ENCODE assay signal across 8 mouse cellular contexts in genomic region chr13:52651383-52652252, GRCm38 (mm10).
DNase-seq lines count a peak whose midpoint lies in the region; ATAC-seq and TF ChIP-seq lines count a peak whose summit lies in the region.

No protein-coding gene starts in this region.

- H3K9ac ChIP-seq in MEL (ENCODE audit: control insufficient read depth, low read depth, low read length, poor library complexity, severe bottlenecking): no peak overlapping the region
- H3K9ac ChIP-seq in hindbrain, embryonic 14.5 days: no peak overlapping the region
- no peak overlapping the region for H3K9ac ChIP-seq in neural tube, embryonic 11.5 days (ENCODE audit: low read length)

- no peaks in the 10 kb centered on the region for H3K4me1 ChIP-seq in MEL (ENCODE audit: control insufficient read depth in 1 of 2, insufficient read depth in 2 of 2, low read length in 2 of 2)
- H3K4me1 ChIP-seq in hindbrain, embryonic 14.5 days (replicated peaks; ENCODE audit: control insufficient read depth, insufficient read depth, low read length): no peaks in the 10 kb centered on the region
- H3K4me1 ChIP-seq in neural tube, embryonic 11.5 days (ENCODE audit: control insufficient read depth, insufficient read depth, low read length): peaks cover 4% of the 10 kb centered on the region; the same call in 1 of the 2 replicates

- H3K27ac ChIP-seq in MEL (ENCODE audit: control insufficient read depth, low read depth, low read length): no peak overlapping the region
- H3K27ac ChIP-seq in hindbrain, embryonic 14.5 days: no peak overlapping the region
- H3K27ac ChIP-seq in neural tube, embryonic 11.5 days (ENCODE audit: low read depth, low read length): no peak overlapping the region

- H3K4me3 ChIP-seq in MEL (ENCODE audit: control insufficient read depth in 1 of 2, insufficient read depth in 1 of 2, low read depth in 2 of 2, low read length in 2 of 2): no peak overlapping the region
- no peak overlapping the region for H3K4me3 ChIP-seq in hindbrain, embryonic 14.5 days (replicated peaks; ENCODE audit: low read length)
- H3K4me3 ChIP-seq in neural tube, embryonic 11.5 days (ENCODE audit: low read depth, low read length): no peak overlapping the region

- no peak for ATAC-seq in hindbrain, embryonic 14.5 days (ENCODE audit: low FRiP score)
- ATAC-seq in neural tube, embryonic 11.5 days (ENCODE audit: insufficient read depth, low FRiP score, low TSS enrichment): no peak
- no peak for ATAC-seq in monocyte, adult 5-6 weeks (replicated peaks; ENCODE audit: insufficient number of reproducible peaks, low FRiP score, low TSS enrichment, poor library complexity, severe bottlenecking)

- H3K4me2 ChIP-seq in hindbrain, embryonic 14.5 days (replicated peaks): no peak overlapping the region
- H3K4me2 ChIP-seq in neural tube, embryonic 11.5 days (ENCODE audit: low read depth): no peak overlapping the region

- TF ChIP-seq CTCF in MEL (IDR thresholded peaks at IDR 0.05 in 2 of 3, conservative IDR thresholded peaks at IDR 0.05 in 1 of 3; ENCODE audit: control insufficient read depth in 1 of 3, insufficient read depth in 1 of 3, low read depth in 2 of 3, low read length in 3 of 3, poor library complexity in 1 of 3, severe bottlenecking in 1 of 3): peak; percentile 4 to 72 (median 34); a peak in 4 of 6 replicates

- TF ChIP-seq RAD21 in MEL (IDR thresholded peaks at IDR 0.05; ENCODE audit: low read depth, low read length): peak; percentile 81

- no peaks in the 10 kb centered on the region for H3K79me2 ChIP-seq in MEL (ENCODE audit: control insufficient read depth, insufficient read depth, low read length, poor library complexity)

- peaks cover 0 to 2% of the 10 kb centered on the region in 2 experiments; a peak in 1 of 4 replicates for H3K27me3 ChIP-seq in MEL (ENCODE audit: control insufficient read depth in 1 of 2, insufficient read depth in 2 of 2, low read length in 2 of 2)
- no peaks in the 10 kb centered on the region for H3K27me3 ChIP-seq in hindbrain, embryonic 14.5 days (ENCODE audit: control insufficient read depth, insufficient read depth, low read length)
- no peaks in the 10 kb centered on the region for H3K27me3 ChIP-seq in neural tube, embryonic 11.5 days (ENCODE audit: control insufficient read depth, insufficient read depth, low read length)

- no peaks in the 10 kb centered on the region for H3K36me3 ChIP-seq in MEL (ENCODE audit: control insufficient read depth in 1 of 2, insufficient read depth in 2 of 2, low read length in 2 of 2)
- no peaks in the 10 kb centered on the region for H3K36me3 ChIP-seq in hindbrain, embryonic 14.5 days (replicated peaks; ENCODE audit: control insufficient read depth, insufficient read depth)
- no peaks in the 10 kb centered on the region for H3K36me3 ChIP-seq in neural tube, embryonic 11.5 days (ENCODE audit: control insufficient read depth, insufficient read depth, low read length)

- 56% methylated on average over 11 of the region's 12 CpGs for WGBS in hindbrain, embryonic 14.5 days
- WGBS in neural tube, embryonic 11.5 days: 35% methylated on average over 11 of the region's 12 CpGs

- no peak for TF ChIP-seq POLR2A in MEL (IDR thresholded peaks at IDR 0.05; ENCODE audit: control insufficient read depth in 1 of 2, insufficient read depth in 1 of 2, low read depth in 1 of 2, low read length in 2 of 2, poor library complexity in 1 of 2)

- DNase-seq in kidney, adult 18-20 months: peak; percentile 8
- no peak for DNase-seq in kidney, adult 11 months
- DNase-seq in MEL (ENCODE audit: low read depth, low spot score): peak; percentile 66
- DNase-seq in cerebellum, adult 9-11 months: peak; percentile 19
- DNase-seq in hindbrain, embryonic 14.5 days (ENCODE audit: low spot score): peak; percentile 91
- DNase-seq in layer of hippocampus, postnatal 25 days (ENCODE audit: extremely low spot score in 1 of 2, low spot score in 1 of 2): peak; percentile 21 to 65
- peak; percentile 36 for DNase-seq in neural tube, embryonic 11.5 days (ENCODE audit: low spot score)

- no peaks in the 10 kb centered on the region for H3K9me3 ChIP-seq in MEL (replicated peaks; ENCODE audit: insufficient read depth, low read length)
- no peaks in the 10 kb centered on the region for H3K9me3 ChIP-seq in hindbrain, embryonic 14.5 days (ENCODE audit: control insufficient read depth, low read length)
- H3K9me3 ChIP-seq in neural tube, embryonic 11.5 days (ENCODE audit: control insufficient read depth, low read length): no peaks in the 10 kb centered on the region

- TF ChIP-seq EP300 in MEL (IDR thresholded peaks at IDR 0.05; ENCODE audit: low read depth in 1 of 2, low read length in 2 of 2): no peak

TF ChIP-seq in MEL, 35 proteins besides CTCF, POLR2A, EP300 and RAD21:
- TF ChIP-seq UBTF (IDR thresholded peaks at IDR 0.05; ENCODE audit: borderline replicate concordance, insufficient read depth, low read depth, low read length): no peak
- peak; percentile 63 for TF ChIP-seq ZC3H11A (IDR thresholded peaks at IDR 0.05; ENCODE audit: low read depth, low read length)
- TF ChIP-seq SMC3 (IDR thresholded peaks at IDR 0.05; ENCODE audit: low read depth, low read length): peak; percentile 69
